Mouse (Mus musculus) bone marrow macrophage, adult 2 months (primary cell): Measurements from ENCODE around the gene Taf15. TPM values are rescaled to one million over a fixed set of nuclear protein-coding genes. Genes with fewer than 3 reads are reported as not detected.

Experiments used
- H3K27ac ChIP-seq: 2 replicates; pipeline ENCODE4 v1.5.1; 2012; ENCODE audit warnings: low read depth, low read length; ENCODE audit not compliant: insufficient read depth
- H3K4me1 ChIP-seq: 2 replicates; pipeline ENCODE4 v1.6.1; 2012; ENCODE audit warnings: low read length; ENCODE audit not compliant: control insufficient read depth, insufficient read depth
- H3K4me3 ChIP-seq: 2 replicates; pipeline ENCODE4 v1.5.1; 2012; ENCODE audit warnings: mild to moderate bottlenecking, low read length, moderate library complexity; ENCODE audit not compliant: insufficient read depth
- CTCF ChIP-seq: IDR thresholded peaks from 2 replicates; pipeline ENCODE4 v1.5.1; 2012; ENCODE audit warnings: low read depth, mild to moderate bottlenecking, low read length, moderate library complexity
- POLR2A ChIP-seq: IDR thresholded peaks from 2 replicates; pipeline ENCODE4 v1.6.1; 2012; ENCODE audit warnings: mild to moderate bottlenecking, low read depth, low read length, borderline replicate concordance
- polyA plus RNA-seq: library from polyadenylated mRNA; stranded (reverse); fragments of >200 nt; gene quantifications from 2 replicates; pipeline ENCODE4 v1.2.4, GENCODE M21; 2012; ENCODE audit not compliant: missing spikeins, insufficient read depth, insufficient read length

The Taf15 gene
- polyA plus RNA-seq, 1 experiment, result 81.6 TPM

DNA sequence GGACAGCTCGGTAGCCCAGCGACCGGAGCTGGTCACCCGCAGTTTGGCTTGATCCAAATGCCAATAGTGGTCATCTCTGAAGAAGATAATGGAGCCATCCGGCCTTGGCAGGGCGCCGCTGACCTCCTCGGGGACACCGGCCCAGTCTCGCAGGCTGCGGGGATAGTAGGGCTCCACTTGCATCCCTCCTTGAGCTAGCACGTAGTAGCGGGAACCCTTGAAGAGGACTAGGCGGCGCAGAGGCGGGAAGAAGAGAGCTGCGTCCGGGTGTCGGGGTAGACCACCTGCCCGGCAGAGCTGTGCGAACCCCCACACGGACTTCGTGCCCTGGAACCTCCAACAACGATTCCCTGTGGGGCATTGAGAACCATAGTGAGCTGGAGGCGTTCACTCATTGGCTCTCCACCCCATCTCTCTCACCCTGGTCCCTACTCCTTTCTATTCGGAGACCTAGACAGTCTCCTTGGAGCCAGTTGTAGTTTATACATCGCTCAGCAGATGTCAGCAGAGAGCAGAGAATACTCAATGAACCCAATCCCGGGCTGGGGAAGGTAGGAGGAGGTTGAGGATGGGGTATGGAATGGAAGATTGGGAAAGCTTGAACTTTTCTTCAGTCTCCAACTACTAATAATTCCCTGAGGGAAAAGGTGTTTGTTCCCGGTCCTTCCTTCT is 30.2 kb upstream of the Taf15 start:
- Histone ChIP-seq H3K4me1 (no peaks in the 10 kb centered on the region), H3K4me3 (no peak overlapping the region; the same call in 1 of the 2 replicates)
- no peak for TF ChIP-seq POLR2A
- no peak for TF ChIP-seq CTCF

DNA sequence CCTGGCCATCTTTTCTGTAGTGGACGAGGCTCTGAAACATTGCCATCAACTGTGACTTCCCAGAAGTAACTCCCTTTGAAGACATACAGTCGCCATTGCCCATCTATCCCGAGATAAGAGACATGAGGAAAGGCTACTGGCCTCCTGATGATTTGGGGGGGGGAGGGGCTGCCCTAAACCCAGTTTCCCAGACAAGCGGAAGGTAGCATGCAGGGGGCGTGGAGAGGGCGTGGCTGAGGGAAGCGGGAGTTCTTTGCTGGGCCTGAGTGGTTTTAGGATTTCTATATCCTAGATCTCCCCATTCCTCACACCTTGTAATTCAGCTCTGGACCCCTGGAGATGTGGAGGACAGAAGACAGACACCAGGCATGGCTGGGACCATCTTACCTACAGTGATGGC is 29.1 kb upstream of the Taf15 start:
- Histone ChIP-seq H3K4me1 (no peaks in the 10 kb centered on the region), H3K4me3 (no peak overlapping the region), H3K27ac (no peak overlapping the region)
- no peak for TF ChIP-seq CTCF
- no peak for TF ChIP-seq POLR2A

More for the DNA sequence above, 30.2 kb upstream of the Taf15 start:
- H3K27ac ChIP-seq, result no peak overlapping the region

DNA sequence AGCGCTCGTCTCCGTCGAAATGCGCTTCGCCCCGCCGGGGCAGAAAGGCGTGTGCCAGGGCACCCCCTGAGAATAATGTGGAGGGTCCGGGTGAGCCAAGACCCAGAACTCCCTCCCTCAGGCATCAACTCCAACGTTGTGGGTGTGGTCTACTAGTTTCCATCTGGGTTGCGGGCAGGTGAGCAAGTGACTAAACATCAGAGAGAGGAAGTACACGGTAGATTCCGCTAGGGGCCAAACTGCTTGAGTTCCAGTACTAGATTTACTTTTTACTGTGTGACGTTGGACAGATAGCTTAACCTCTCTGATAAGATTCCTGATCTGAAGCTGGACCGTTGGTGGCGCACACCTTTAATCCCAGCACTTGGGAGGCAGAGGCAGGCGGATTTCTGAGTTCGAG is 27.9 kb upstream of the Taf15 start:
- TF ChIP-seq CTCF (no peak), POLR2A (no peak)
- Histone ChIP-seq H3K4me1 (no peaks in the 10 kb centered on the region), H3K4me3 (peak overlapping the region; percentile 29; the same call in 1 of the 2 replicates), H3K27ac (no peak overlapping the region)

GRCm38 (mm10) chr11:83447612-83448011 is 25.3 kb upstream of the Taf15 start:
- Histone ChIP-seq H3K27ac (no peak overlapping the region), H3K4me1 (no peaks in the 10 kb centered on the region), H3K4me3 (no peak overlapping the region)
- TF ChIP-seq POLR2A, result no peak

- Histone ChIP-seq H3K27ac (no peak overlapping the region), H3K4me3 (no peak overlapping the region), H3K4me1 (no peaks in the 10 kb centered on the region)
- TF ChIP-seq CTCF (no peak), POLR2A (no peak)
Observed at GRCm38 (mm10) chr11:83448021-83448926, 24.6 kb upstream of the Taf15 start.

GRCm38 (mm10) chr11:83448927-83449236 is 24.0 kb upstream of the Taf15 start:
- no peak for TF ChIP-seq CTCF
- no peak for TF ChIP-seq POLR2A
- Histone ChIP-seq H3K27ac (no peak overlapping the region), H3K4me1 (no peaks in the 10 kb centered on the region), H3K4me3 (no peak overlapping the region)

DNA sequence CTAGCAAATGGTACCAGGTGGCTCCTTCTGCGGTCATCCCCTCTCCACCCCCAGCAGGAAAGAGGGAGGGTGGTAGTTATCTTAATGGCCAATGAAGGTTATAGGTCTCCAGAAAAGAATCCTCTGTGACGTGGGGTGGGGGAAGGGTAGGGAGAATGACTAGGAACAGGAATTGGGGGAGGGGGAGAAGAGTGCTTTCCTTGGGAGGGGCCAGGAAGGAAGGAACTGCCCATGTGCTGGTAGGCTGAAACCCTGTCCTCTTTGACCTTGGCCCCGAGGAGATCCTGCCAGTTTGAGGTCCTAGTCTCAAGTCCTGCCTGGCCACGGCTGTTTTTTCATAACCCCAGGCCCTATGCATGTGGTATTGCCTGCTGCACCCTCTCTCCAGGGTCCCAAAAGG is 23.6 kb upstream of the Taf15 start:
- TF ChIP-seq CTCF (no peak), POLR2A (no peak)
- Histone ChIP-seq H3K27ac (no peak overlapping the region), H3K4me3 (no peak overlapping the region), H3K4me1 (no peaks in the 10 kb centered on the region)

DNA sequence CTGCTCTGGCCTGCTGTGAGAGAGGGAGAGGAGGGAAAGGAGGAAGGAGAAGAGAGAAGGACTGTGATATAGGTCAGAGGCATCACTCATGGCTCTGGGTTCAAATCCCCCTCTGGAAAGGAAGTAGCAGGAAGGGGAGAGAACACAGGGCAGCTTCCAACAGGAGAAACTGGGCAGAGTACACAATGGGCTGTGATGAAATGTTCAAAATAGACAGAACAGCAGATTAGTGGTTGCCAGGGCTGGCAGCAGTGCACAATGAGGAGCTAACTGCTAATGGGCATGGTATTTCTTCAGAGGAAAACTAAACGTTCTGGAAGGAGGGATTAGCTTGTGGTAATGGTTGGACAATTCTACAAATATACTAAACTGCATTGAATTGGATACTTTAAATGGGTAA is 22.3 kb upstream of the Taf15 start:
- Histone ChIP-seq H3K4me3 (no peak overlapping the region), H3K27ac (no peak overlapping the region), H3K4me1 (peaks cover 3% of the 10 kb centered on the region; the same call in 1 of the 2 replicates)
- TF ChIP-seq CTCF (no peak), POLR2A (no peak)

DNA sequence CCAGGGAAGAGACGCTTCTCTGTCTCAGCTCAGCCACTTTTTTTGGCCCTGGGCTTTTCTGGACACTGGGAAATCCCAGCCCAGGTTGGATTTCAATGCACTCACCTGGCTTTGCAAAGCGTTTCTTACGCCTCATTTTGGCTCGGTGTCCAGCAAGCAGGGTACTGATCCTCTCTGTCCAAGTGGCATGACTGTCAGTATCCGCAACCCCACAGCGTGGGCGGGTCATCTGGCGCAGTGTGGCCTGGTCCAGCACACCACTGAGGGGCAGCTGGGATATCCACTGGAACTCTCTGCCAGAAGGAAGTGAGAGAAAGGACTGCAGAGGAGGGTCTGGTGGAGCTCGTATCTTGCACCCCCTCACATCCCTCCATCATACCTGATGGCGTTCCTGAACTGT is 21.6 kb upstream of the Taf15 start:
- no peak overlapping the region for H3K4me3 ChIP-seq
- H3K27ac ChIP-seq, result no peak overlapping the region
- peaks cover 3% of the 10 kb centered on the region; the same call in 1 of the 2 replicates for H3K4me1 ChIP-seq
- no peak for TF ChIP-seq POLR2A

- no peak overlapping the region for H3K4me3 ChIP-seq
- no peak overlapping the region for H3K27ac ChIP-seq
- TF ChIP-seq CTCF (no peak), POLR2A (no peak)
- peaks cover 7% of the 10 kb centered on the region for H3K4me1 ChIP-seq
Observed at GRCm38 (mm10) chr11:83454548-83454947, 18.3 kb upstream of the Taf15 start.
